18 mouse cellular contexts compared by ENCODE assay signal in genomic region chr8:79164336-79164735, GRCm38 (mm10).
A peak's percentile ranks its signal among the peaks of the same experiment; 100 is the strongest.
DNase-seq lines count a peak whose midpoint lies in the region; ATAC-seq and TF ChIP-seq lines count a peak whose summit lies in the region.
"Had no signal": no experiment of that assay in that cellular context is flagged by ENCODE, and none has a peak within 500 bp of the region (broad histone marks: within the 10 kb centered on the region; RNA-seq: fewer than 3 reads in every experiment).

No protein-coding gene starts in this region.

- H3K4me2 ChIP-seq in hindbrain, embryonic 13.5 days: no peak overlapping the region
- H3K4me2 ChIP-seq in hindbrain, embryonic 11.5 days (replicated peaks; ENCODE audit: low read depth, low read length): no peak overlapping the region
- H3K4me2 ChIP-seq in midbrain, embryonic 14.5 days (ENCODE audit: low read length): no peak overlapping the region
- H3K4me2 ChIP-seq in midbrain, embryonic 16.5 days (ENCODE audit: low read length): no peak overlapping the region
- no peak overlapping the region for H3K4me2 ChIP-seq in hindbrain, postnatal 0 days (ENCODE audit: low read depth, low read length)
- H3K4me2 ChIP-seq: liver, embryonic 11.5 days; lung, embryonic 15.5 days; stomach, embryonic 15.5 days had no signal

- no peak overlapping the region for H3K4me3 ChIP-seq in hindbrain, embryonic 13.5 days
- no peak overlapping the region for H3K4me3 ChIP-seq in hindbrain, embryonic 11.5 days (ENCODE audit: low read depth, low read length)
- H3K4me3 ChIP-seq in midbrain, embryonic 14.5 days (replicated peaks; ENCODE audit: low read depth, low read length): no peak overlapping the region
- H3K4me3 ChIP-seq in midbrain, embryonic 16.5 days (ENCODE audit: low read depth, low read length): no peak overlapping the region
- H3K4me3 ChIP-seq in hindbrain, postnatal 0 days (ENCODE audit: low read length): no peak overlapping the region
- H3K4me3 ChIP-seq: left cerebral cortex, adult 2 months; lung, embryonic 15.5 days; stomach, embryonic 15.5 days had no signal

- no peaks in the 10 kb centered on the region for H3K27me3 ChIP-seq in hindbrain, embryonic 13.5 days
- H3K27me3 ChIP-seq in hindbrain, embryonic 11.5 days (ENCODE audit: control insufficient read depth, insufficient read depth, low read length): no peaks in the 10 kb centered on the region
- H3K27me3 ChIP-seq in midbrain, embryonic 14.5 days (ENCODE audit: control insufficient read depth, insufficient read depth, low read length): no peaks in the 10 kb centered on the region
- H3K27me3 ChIP-seq in midbrain, embryonic 16.5 days (ENCODE audit: control insufficient read depth, insufficient read depth, low read depth, low read length): no peaks in the 10 kb centered on the region
- H3K27me3 ChIP-seq in hindbrain, postnatal 0 days (ENCODE audit: insufficient read depth, low read length): no peaks in the 10 kb centered on the region
- H3K27me3 ChIP-seq: lung, embryonic 15.5 days; stomach, embryonic 15.5 days had no signal

- peak; percentile 70; the same call in 1 of the 2 replicates for ATAC-seq in hindbrain, embryonic 13.5 days (ENCODE audit: low FRiP score)
- no peak for ATAC-seq in hindbrain, embryonic 11.5 days (ENCODE audit: low FRiP score)
- no peak for ATAC-seq in midbrain, embryonic 14.5 days (ENCODE audit: low FRiP score, low TSS enrichment)
- no peak for ATAC-seq in midbrain, embryonic 16.5 days
- ATAC-seq in hindbrain, postnatal 0 days: no peak

- peak; percentile 28 for DNase-seq in cerebellum, adult 9-11 months
- DNase-seq in cerebellum, adult 11 months: no peak
- no peak for DNase-seq in hindbrain, embryonic 11.5 days (ENCODE audit: low spot score)
- peak; percentile 53 for DNase-seq in midbrain, embryonic 14.5 days
- peak; percentile 50 for DNase-seq in hindbrain, postnatal 0 days (ENCODE audit: low spot score)
- DNase-seq in adrenal gland, adult 2 months: no peak
- DNase-seq: kidney, adult 18-20 months; kidney, postnatal 10 days; lung, postnatal 4 days; right cerebral cortex, postnatal 25 days; thymus, adult 18-20 months had no signal

- H3K27ac ChIP-seq in hindbrain, embryonic 13.5 days: 0 out of 2 replicates have a peak overlapping the region, but pooled peaks have one; percentile 32
- no peak overlapping the region for H3K27ac ChIP-seq in hindbrain, embryonic 11.5 days (ENCODE audit: low read depth, low read length)
- no peak overlapping the region for H3K27ac ChIP-seq in midbrain, embryonic 14.5 days (replicated peaks; ENCODE audit: low read depth, low read length)
- H3K27ac ChIP-seq in midbrain, embryonic 16.5 days (ENCODE audit: low read length): no peak overlapping the region
- H3K27ac ChIP-seq in hindbrain, postnatal 0 days: no peak overlapping the region
- H3K27ac ChIP-seq: left cerebral cortex, adult 2 months; lung, embryonic 15.5 days; stomach, embryonic 15.5 days had no signal

- WGBS in hindbrain, embryonic 13.5 days: 26% methylated on average over 1 of the region's 1 CpGs
- 70% methylated on average over 1 of the region's 1 CpGs for WGBS in hindbrain, embryonic 11.5 days
- 33% methylated on average over 1 of the region's 1 CpGs for WGBS in midbrain, embryonic 14.5 days
- 26% methylated on average over 1 of the region's 1 CpGs for WGBS in midbrain, embryonic 16.5 days
- 10% methylated on average over 1 of the region's 1 CpGs for WGBS in hindbrain, postnatal 0 days

- H3K9ac ChIP-seq in hindbrain, embryonic 13.5 days: no peak overlapping the region
- no peak overlapping the region for H3K9ac ChIP-seq in hindbrain, embryonic 11.5 days (ENCODE audit: low read depth, low read length)
- H3K9ac ChIP-seq in midbrain, embryonic 14.5 days (replicated peaks; ENCODE audit: low read length): no peak overlapping the region
- no peak overlapping the region for H3K9ac ChIP-seq in midbrain, embryonic 16.5 days (ENCODE audit: low read depth, low read length)
- no peak overlapping the region for H3K9ac ChIP-seq in hindbrain, postnatal 0 days (replicated peaks; ENCODE audit: low read length)
- H3K9ac ChIP-seq: lung, embryonic 15.5 days; stomach, embryonic 15.5 days had no signal

- no peaks in the 10 kb centered on the region for H3K9me3 ChIP-seq in hindbrain, embryonic 13.5 days
- no peaks in the 10 kb centered on the region for H3K9me3 ChIP-seq in hindbrain, embryonic 11.5 days (ENCODE audit: control insufficient read depth, low read length)
- no peaks in the 10 kb centered on the region for H3K9me3 ChIP-seq in midbrain, embryonic 14.5 days (ENCODE audit: control insufficient read depth, low read length)
- H3K9me3 ChIP-seq in midbrain, embryonic 16.5 days (replicated peaks; ENCODE audit: control insufficient read depth, low read length, poor library complexity, severe bottlenecking): no peaks in the 10 kb centered on the region
- H3K9me3 ChIP-seq in hindbrain, postnatal 0 days (ENCODE audit: low read length): no peaks in the 10 kb centered on the region
- H3K9me3 ChIP-seq: G1E; lung, embryonic 15.5 days; stomach, embryonic 15.5 days had no signal

- H3K4me1 ChIP-seq in hindbrain, embryonic 13.5 days (replicated peaks): peaks cover 23% of the 10 kb centered on the region
- H3K4me1 ChIP-seq in hindbrain, embryonic 11.5 days (replicated peaks; ENCODE audit: control insufficient read depth, insufficient read depth, low read length): no peaks in the 10 kb centered on the region
- H3K4me1 ChIP-seq in midbrain, embryonic 14.5 days (ENCODE audit: control insufficient read depth, insufficient read depth, low read length): 0 out of 2 replicates have a peak, but pooled peaks cover 4% of the 10 kb centered on the region
- H3K4me1 ChIP-seq in midbrain, embryonic 16.5 days (ENCODE audit: control insufficient read depth, insufficient read depth, low read length): peaks cover 2% of the 10 kb centered on the region; the same call in 1 of the 2 replicates
- 0 out of 2 replicates have a peak, but pooled peaks cover 3% of the 10 kb centered on the region for H3K4me1 ChIP-seq in hindbrain, postnatal 0 days (ENCODE audit: insufficient read depth, low read length)

- H3K36me3 ChIP-seq in hindbrain, embryonic 13.5 days: peaks cover 9% of the 10 kb centered on the region; the same call in 1 of the 2 replicates
- H3K36me3 ChIP-seq in hindbrain, embryonic 11.5 days (ENCODE audit: control insufficient read depth, insufficient read depth, low read length): 0 out of 2 replicates have a peak, but pooled peaks cover under 1% of the 10 kb centered on the region
- peaks cover 2% of the 10 kb centered on the region; the same call in 1 of the 2 replicates for H3K36me3 ChIP-seq in midbrain, embryonic 14.5 days (ENCODE audit: control insufficient read depth, insufficient read depth, low read length)
- 0 out of 2 replicates have a peak, but pooled peaks cover 2% of the 10 kb centered on the region for H3K36me3 ChIP-seq in midbrain, embryonic 16.5 days (ENCODE audit: control insufficient read depth, insufficient read depth, low read length)
- no peaks in the 10 kb centered on the region for H3K36me3 ChIP-seq in hindbrain, postnatal 0 days (ENCODE audit: insufficient read depth, low read length)
- H3K36me3 ChIP-seq: lung, embryonic 15.5 days; stomach, embryonic 15.5 days had no signal

- TF ChIP-seq CTCF in hindbrain, postnatal 0 days (IDR thresholded peaks at IDR 0.05; ENCODE audit: low read depth): no peak

Comparison
In these comparisons a context has a peak if more than half of its experiments do, and no peak if none do; other contexts are left out.
1. DNase-seq: peak in cerebellum, adult 9-11 months (single experiment), midbrain, embryonic 14.5 days (single experiment) and hindbrain, postnatal 0 days (single experiment); none in cerebellum, adult 11 months (single experiment), hindbrain, embryonic 11.5 days (single experiment) and adrenal gland, adult 2 months (single experiment).